Mouse (Mus musculus): ENCODE measurements around the gene Zswim3. TPM values are rescaled to one million over a fixed set of nuclear protein-coding genes. Genes with fewer than 3 reads are reported as not detected.
"Not testable (repeated sequence)": the region's sequence is repeated elsewhere in the genome, so short reads cannot be mapped to it uniquely, and the experiment has no call there.

The Zswim3 gene
- total RNA-seq, 2 experiments from 2014 or later, result 8.9 to 9.4 TPM

DNA sequence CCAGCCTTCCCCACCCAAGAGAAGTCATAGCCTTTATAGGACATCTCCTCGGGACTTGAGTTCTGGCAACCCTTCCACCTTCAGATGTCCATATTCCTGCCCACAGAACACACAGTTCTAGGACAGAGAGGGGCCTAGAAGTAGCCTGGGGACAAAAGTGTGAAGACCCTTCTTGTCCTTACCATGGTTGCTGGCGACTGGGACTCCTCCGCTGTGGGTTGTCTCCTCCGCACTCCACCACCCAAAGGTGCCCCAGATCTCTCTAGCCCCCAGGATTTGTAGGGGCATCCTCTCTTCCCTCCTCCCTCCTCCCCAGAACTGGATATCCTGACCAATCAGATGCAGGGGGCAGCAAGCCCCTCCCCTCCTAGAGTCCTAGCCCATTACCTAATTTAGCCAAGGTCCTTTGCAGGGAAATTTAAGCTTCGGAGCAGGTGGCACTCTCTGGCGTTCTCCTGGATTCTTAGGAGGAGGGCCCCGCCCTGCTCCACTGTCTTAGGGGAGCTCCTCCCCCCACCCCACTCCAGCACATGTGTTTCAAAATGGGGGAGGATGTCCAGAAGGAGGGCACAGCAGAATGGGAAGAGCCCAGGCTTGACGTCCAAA lies 25.3 kb upstream of the Zswim3 start, which contains the start of gene Tnnc2:
Gene Tnnc2 (minus strand): TSS at position 487 of the 606 bp plus-strand sequence.
- DNase-seq (ENCODE audit: low spot score in 2 of 2), result no peak

DNA sequence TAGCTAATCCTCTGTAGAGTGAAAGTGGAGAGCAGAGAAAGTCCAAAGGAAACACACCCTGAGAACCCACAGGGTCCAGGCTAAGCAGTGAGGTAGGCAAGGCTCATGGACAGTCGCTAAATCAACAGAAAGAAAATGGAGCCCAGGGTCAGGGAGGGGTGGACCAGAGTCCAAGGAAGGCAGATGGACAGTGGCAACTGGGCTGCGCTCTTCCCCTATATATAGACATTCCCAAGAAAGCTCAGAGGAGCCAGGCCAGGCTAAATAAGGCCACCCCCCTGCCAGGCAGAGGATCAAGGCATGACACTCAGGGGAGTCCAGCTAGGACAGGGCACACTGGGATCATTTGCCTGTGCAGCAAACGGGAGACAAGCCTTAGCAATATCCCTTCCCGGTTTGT lies 23.0 kb upstream of the Zswim3 start:
- DNase-seq (ENCODE audit: low spot score in 2 of 2), result no peak

DNA sequence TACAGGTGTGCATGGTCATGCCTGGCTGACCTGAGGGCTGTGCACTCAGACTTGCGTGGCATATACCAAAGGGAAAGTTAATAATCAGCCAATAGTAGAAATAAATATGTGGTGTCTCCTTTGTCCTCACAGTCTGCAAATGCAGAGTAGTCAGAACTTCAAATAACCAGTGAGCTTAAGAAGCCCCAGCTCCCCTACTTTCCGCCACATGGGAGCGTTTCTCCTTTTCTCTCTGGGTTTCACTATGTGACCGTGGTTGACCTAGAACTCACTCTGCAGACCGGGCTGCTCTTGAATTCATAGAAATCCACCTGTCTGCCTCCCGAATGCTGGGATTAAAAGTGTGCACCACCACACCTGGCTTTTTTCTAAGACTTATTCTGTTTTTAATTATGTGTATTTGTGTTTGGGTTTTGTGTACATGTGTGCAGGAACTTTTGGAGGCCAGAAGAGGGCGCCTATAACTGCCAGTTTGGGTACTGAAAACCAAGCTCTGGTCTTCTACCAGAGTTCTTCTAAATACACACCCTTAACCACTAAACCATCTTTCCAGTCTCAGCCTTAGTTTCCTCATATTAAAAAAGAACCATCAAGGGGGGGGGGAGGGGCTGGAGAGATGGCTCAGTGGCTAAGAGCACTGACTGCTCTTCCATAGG lies 20.8 kb upstream of the Zswim3 start:
- DNase-seq (ENCODE audit: low spot score in 2 of 2), result no peak

DNA sequence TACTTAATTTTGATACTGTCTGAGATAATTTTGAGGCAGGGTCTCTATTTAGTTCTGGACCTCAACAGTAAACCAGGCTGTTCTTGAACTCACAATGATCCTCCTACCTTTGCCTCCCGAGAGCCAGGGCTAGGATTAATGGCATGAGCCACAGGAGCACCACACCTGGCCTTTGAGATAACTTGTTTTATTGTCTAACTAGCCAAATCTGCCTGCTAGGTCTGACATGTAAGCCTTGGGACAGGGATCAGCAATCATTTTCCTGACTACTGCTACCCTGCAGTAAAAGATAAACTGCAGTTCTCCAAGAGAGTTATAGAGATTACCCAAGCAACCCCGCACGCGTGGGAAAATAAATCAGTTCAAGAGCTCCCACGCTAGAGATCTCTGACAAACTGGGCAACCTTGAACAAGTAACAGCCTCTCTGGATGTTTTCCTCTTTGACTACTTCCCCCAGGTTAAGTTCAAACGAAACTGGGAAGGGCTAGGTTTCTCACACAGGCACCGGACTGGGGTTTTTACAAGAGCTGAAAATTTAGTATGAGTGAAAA lies 20.0 kb upstream of the Zswim3 start:
- no peak for DNase-seq (ENCODE audit: low spot score in 2 of 2)

DNA sequence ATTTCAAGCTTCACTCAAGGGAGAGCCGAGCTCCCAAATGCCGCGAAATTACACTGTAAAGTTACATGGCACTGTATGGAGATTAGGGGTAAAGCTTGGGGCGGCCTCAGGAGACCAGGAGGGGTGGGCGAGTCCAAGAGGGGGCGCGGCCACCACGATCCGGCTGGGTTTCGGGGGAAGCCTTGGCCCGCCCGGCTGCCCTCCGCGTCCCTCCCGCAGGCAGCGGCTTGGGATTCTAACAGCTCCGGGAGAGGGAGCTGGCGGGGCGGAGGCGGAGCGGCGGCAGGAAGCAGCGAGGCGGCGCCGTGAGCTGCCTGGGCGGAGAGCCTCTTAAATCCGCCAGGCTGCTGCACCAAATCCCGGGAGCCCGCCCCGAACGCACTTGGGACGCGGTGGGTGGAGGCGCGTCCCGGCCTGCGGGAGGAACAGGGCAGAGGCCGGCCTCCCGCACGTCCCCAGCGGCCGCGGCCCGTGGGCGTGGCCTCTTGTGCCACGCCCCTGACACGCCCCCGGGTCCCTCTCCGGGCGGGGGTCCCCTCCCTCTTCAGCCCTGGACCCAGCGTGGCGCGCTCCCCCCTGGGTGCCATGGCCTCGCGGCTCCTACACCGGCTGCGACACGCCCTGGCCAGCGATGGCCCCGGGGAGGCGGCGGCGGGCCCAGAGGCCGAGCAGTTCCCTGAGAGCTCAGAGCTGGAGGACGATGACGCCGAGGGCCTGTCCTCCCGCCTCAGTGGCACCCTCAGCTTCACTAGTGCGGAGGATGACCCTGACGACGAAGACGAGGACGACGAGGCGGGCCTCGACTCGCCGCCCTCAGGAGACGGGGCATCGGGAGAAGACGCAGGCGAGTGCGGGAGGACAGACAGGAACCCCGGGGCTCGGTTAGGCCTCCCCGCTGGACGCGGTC lies 19.2 kb upstream of the Zswim3 start, which contains the start of gene Snx21:
Gene Snx21 (plus strand): TSS at position 343 of the 907 bp plus-strand sequence.
- DNase-seq (ENCODE audit: low spot score in 2 of 2), result peak; percentile 76 to 88

DNA sequence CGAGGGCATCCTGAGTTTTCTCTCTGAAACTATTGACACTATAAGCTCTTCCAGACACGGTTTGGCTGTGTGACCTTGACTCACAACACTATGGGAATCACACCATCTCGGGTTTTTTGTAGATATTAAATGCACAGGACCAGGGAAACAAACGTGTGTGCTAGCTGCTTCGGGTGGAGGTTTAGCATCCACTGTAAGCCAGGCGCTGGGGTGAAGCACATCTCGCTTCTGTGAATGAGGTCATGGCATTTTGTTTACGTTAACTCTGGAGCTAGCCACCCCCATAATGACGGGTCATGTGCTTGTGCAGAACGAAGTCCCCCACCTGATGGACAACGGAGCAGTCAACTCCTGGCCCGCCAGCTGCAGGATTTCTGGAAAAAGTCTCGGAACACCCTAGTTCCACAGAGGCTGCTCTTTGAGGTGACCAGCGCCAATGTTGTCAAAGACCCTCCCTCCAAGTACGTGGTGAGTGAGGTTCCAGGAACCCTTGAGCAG lies 18.5 kb upstream of the Zswim3 start:
- peak in 1 of 2 experiments; percentile 40 for DNase-seq (ENCODE audit: low spot score in 2 of 2)

DNA sequence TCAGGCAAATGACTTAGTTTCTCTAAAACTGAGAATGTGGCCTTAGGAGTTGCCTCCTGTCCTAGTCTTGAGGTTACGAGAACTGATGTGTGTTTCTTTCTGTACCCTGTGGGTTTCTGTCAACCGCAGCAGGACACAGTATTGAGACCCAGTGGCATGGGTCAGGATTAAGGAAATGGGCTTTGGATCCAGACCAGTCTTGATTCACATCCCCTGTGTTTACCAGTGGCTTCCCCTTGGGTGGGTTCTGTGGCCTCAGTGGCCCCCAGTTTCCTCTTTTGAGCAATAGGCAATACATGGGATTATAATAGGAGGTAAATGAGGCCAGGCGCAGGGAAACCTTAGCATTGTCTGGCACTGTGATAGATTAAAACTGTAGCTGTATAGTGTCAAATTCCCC lies 17.9 kb upstream of the Zswim3 start:
- no peak for DNase-seq (ENCODE audit: low spot score in 2 of 2)

DNA sequence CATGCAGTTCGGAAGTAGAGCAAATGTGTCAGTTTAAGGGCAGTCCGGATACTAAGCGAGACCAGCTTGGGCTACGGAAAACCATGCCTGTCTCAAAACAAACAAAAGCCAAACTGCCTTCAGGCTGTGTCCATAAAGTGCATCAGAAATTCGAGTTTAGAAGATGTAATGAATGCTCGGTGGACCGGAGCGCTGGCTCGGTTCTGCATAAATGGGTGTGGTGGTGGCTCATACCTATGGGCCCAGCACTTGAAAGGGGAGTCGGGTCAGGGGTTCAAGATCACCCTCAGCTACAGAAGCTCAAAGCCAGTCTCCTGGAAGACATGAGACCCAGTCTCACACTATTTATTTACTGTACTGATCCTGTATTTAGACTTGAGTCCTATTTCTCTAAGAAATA lies 17.1 kb upstream of the Zswim3 start:
- DNase-seq (ENCODE audit: low spot score in 2 of 2), result no peak

DNA sequence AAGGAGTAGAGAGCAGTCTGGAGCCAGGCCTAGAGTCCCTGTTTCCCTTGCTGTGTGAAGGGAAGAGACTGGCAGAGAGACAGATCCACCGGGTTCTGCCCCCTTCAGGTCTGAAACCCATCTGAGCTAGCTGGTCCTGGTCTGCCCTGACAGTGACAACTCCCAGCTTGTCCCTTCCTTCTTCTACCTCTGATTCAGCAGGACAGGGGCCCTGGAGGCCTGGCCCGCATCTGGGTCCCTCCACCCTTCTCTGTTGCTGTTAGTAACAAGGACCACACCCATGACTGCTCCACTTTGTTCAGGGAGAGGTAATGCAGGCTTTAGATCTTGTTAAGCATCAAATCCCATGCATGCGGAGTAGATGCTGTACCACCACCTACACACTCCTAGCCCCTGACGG lies 16.5 kb upstream of the Zswim3 start:
- no peak for DNase-seq (ENCODE audit: low spot score in 2 of 2)

DNA sequence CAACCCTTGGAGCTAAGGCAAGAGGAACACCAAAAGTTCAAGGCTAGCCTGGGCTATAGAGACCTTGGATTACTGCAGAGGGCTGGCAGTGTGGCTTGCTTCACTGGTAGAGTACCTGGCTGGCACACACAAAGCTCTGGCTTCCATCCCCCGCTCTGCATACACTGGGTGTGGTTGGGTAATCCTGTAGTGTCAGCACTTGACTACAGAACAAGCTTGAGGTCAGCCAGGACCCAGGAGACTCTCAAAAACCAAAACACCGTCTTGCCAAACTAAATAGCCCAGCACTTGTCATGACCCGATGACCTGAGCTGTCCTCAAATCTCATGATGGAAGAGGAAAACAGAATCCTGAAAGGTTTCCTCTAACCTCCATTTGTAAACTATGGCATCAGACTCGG lies 14.4 kb upstream of the Zswim3 start:
- DNase-seq (ENCODE audit: low spot score in 2 of 2), result no peak

DNA sequence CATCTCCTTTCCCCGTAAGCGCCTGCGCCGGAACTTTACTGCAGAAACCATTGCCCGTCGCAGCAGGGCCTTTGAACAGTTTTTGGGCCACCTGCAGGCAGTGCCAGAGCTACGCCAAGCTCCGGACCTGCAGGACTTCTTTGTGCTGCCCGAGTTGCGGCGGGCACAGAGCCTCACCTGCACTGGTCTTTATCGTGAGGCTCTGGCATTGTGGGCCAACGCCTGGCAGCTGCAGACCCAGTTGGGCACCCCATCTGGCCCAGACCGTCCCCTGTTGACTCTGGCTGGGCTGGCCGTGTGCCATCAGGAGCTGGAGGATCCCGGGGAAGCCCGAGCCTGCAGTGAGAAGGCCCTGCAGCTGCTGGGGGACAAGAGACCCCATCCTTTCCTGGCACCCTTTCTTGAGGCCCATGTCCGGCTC lies 13.0 kb upstream of the Zswim3 start:
- DNase-seq (ENCODE audit: low spot score in 2 of 2), result no peak

DNA sequence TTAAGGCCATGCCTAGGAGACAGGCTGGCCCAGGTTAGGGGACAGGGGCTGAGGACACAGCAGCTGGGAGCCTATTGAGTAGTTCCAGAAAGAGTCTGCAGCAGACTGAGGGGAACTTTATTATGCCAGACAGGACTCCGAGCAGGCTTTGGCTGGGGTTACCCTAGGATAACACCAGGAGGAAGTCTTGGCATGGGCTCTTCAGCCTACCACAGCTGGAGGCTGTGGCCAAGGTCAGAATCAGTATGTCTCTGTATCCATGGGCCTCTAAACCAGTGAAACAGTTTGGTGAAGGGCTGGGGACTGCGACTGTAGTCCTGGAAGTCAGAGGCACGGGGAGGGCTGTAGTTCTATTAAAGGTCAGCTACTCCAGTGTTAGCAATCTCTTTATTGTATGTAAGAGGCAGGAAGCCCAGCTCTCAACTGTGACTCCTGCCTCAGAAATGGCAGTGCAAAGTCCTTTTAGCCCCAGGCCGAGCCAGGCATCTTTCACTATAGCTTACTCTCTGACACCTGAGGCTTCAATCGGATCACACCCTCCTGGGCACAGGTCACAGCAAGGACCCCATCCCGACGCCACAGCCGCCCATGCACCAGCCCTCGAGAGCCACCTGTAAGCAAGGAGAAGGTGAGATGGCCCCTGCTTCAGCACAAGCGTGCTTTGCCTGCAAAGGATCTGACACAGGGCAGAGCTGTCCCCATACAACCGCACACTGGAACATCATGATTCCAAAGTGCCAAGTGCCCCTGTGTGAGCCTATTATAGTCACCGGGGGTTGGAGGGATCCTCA lies 12.3 kb upstream of the Zswim3 start:
- DNase-seq (ENCODE audit: low spot score in 2 of 2), result no peak

DNA sequence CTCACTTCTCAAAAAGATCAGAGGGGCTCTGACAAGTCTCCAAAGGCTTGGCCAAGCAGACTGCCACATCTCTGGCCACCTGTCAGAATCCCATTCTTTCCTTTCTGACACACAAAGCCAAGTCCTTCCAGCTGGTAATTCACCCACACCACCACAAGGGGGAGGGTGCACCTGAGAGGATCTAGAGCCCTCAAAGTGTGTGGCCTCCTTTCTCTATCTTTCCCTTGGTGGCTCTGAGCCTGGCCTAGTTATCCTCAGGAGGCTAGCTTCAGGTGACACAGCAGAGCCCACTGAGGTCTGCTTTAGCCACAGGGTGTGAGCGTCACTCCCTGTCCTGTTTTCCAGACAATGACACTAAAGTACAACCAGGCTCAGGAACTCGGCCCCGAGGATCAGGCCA lies 11.7 kb upstream of the Zswim3 start:
- peak; percentile 44 to 64 for DNase-seq (ENCODE audit: low spot score in 2 of 2)

DNA sequence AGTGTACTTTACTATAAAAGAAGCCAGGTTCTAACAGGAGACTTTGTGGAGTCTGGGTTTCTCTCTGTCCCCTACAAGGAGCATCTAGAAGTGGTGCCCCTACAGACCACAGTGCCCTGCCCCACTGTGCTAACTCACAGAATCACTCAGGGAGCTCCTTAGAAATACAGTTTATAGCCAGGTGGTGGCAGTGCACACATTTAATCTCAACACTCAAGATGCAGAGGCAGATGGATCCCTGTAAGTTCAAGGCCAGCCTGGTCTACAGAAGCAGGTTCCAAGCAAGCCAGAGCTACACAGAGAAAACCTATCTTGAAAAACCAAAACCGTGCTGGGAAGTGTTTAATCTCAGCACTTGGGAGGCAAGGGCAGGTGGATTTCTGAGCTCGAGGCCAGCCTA lies 11.1 kb upstream of the Zswim3 start:
- no peak for DNase-seq (ENCODE audit: low spot score in 2 of 2)

DNA sequence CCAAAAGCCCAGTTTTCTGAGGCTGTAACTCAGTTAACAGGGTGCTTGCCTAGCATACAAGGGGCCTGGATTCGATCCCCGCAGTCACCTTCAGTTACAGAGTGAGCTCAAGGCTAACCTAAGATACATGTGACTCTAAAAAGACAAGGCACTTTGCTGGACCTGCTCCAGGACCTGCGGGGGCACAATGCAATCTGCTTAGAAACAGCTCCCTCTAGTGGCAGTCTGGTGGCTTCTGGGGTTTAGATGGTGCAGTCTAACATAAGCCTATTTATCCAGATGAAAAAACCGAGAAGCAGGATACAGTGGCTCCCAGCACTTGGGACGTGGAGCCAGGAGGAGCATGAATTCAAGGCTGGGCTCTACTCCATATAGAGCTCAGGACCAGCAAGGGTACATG lies 10.6 kb upstream of the Zswim3 start:
- DNase-seq (ENCODE audit: low spot score in 2 of 2), result peak; percentile 80 to 88

DNA sequence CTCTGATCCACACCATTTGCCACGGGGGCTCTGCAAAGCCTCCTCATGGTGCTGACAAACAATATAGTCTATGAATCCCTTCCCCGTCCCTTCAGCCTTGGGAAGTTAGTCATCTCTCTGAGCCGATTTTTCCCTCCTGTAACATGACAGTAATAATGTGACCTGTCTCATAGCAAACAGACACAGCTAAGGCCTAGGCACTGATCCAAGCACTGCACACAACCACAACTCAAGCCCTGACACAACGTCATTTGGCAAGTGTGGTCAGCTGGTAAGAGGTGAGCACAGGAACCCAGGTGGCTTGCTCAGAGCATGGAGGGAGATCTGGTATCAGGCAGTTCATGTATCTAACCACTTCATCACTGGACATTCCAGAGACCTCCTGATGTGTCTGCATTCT lies 9.0 kb upstream of the Zswim3 start:
- DNase-seq (ENCODE audit: low spot score in 2 of 2), result no peak

DNA sequence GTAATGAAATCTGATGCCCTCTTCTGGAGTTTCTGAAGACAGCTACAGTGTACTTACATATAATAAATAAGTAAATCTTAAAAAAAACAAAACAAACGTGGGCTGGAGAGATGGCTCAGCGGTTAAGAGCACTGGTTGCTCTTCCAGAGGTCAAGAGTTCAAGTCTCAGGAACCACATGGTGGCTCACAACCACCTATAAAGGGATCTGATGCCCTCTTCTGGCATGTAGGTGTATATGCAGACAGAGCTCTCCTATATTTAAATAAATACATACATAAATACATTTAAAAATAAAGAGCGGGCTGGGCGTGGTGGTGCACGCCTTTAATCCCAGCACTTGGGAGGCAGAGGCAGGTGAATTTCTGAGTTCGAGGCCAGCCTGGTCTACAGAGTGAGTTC lies 6.3 kb upstream of the Zswim3 start:
- DNase-seq (ENCODE audit: low spot score in 2 of 2), result not testable (repeated sequence)

DNA sequence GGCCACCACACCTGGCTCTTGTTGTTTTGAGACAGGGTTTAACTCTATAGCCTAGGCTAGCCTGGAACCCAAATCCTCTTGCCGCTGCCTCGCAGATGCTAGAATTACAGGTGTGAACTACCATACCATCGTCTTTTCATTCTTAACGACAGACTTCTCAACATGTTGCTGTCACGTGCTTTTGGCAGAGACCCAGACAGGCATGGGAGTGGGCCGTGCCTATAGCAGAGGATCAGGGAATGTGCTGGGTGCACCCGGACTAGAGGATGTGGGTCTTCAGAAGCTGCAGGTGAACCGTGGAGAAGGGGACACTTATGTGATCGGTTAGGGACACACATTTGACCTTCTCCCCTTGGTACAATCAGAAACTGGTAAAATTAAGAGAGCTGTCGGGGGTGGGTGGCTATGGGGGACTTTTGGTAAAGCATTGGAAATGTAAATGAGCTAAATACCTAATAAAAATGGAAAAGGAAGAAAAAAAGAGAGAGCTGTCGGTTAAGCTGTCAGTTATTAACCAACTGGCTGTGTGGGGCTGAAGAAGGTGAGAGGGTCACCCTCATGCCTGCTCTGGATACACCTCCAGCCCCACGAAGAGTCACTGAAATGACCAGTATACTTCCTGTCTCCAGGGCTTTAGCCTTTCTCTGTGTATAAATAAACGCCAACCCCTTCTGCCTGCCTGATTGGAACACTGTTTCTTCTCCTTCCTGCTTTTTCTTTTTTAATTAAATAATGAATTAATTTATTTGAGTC lies 4.5 kb upstream of the Zswim3 start:
- no peak for DNase-seq (ENCODE audit: low spot score in 2 of 2)

DNA sequence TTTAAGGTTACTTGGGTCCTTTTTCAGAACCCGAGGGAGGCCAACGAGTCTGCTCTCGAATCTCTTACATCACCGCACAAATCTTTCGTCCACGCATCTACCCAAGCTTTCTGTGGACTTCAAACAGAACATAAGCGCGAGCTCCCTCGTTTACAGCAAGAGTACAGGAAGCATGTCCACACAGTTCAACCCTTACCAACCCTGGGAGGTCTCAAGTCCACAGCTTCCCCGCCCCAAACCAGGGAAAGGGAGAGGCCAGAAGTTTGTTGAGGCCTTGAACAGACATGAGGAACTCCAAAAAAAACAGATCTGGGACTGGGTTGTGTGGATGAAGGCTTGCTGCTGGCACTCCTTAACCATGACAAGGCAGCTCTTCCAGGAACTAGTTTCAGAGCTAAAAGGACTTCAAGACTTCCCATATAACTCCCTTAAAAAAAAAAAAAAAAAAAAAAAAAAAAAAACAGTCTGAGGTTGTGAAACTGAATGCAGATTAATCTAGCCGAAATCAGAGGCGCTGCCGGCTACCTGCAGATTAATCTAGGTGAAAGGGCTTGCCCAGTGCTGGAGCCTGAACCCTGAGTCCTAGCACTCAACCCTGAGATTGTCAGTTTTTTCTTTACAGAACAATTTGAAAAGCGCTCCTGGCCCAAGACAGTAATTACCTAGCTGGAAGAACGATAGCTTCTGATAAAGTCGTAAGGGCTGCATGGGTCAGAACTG lies 1.5 kb upstream of the Zswim3 start:
- DNase-seq (ENCODE audit: low spot score in 2 of 2), result no peak

Measured in layer of hippocampus, postnatal 10 days (tissue).